Mouse (Mus musculus): ENCODE data around the gene Prb1.
"Not testable (repeated sequence)": the region's sequence is repeated elsewhere in the genome, so short reads cannot be mapped to it uniquely, and the experiment has no call there.

The Prb1 gene

DNA sequence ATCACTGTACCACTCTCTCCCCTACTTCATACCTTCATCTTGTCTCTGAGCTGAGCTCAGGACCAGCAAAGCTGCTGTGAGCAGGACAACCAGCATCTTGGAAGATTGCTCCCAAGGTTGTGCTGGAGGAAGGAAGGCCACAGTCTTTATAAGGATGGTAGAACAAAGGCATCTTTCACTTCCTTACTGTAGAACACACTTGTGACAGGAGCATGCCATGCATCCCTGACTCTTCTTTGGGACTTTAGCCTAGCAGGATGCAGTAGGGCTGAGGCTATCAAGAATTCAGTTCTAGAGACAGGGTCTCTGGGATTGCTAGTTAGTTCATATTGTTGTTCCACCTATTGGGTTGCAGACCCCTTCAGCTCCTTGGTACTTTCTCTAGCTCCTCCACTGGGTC is at the start of gene Prb1:
Prb1 (minus strand) TSS at position 101 of the 400 bp plus-strand sequence.
- DNase-seq (ENCODE audit: low read depth in 2 of 2, low spot score in 2 of 2): not testable (repeated sequence)

Data from CD8-positive naive resting alpha-beta T cell, adult 2 months (primary cell).